Mouse (Mus musculus) kidney, postnatal 4 days (tissue): Measurements from ENCODE around the gene Pygm.

Experiments
- DNase-seq, 2 experiments: peaks; one replicate each; pipeline ENCODE4 v3.0.0; 2021; ENCODE audit warnings: mixed read lengths in 2 of 2

Gene Pygm

GRCm38 (mm10) chr19:6384128-6384527 is at the start of gene Pygm:
TSS of gene Pygm (plus strand) at chr19:6384399.
- DNase-seq = peak; percentile 86 to 91

DNA sequence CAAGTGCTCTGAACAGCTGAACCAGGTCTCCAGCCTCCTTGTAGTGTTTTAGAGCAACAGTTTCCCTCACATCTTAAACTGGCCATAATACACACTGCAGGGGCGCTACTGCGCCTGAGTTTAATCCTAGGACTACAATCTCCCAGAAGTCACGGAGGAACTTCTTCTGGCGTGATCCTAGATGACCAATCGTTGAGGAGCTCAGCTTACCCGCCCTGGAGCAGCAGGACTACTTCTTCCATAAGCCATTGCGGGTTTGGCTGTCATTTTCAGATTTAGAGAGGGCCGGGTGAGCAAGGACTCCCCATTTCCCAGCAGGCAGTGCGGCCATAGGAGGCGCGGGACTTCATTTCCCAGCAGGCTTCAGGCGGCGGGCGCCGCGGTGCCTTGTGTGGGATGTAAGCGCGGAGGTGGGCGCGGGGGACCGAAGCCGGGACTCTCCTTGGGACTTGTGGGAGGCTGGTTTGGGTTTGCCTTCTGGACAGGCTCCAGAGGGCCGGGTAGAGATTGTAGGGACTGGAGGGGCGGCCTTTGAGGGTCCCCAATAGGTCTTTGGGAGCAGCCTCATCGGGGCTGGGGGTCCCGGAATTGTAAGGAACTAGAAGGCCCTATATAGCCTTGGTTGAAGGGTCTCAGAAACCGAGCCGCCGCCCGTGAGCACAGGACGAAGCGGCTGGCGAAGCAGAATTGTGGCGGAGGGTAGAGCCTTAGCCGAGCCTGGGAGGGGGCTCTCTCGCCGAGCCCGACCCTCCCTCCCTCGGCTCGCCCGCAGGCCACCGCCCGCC is 49.3 kb upstream of the Pygm start, which contains the start of gene Men1:
Gene Men1, plus strand, starts transcription at position 307 of the 785 bp plus-strand sequence.
- DNase-seq = peak; percentile 92 to 96

GRCm38 (mm10) chr19:6335458-6335827 is 48.8 kb upstream of the Pygm start:
- peak; percentile 43 to 61 for DNase-seq

DNA sequence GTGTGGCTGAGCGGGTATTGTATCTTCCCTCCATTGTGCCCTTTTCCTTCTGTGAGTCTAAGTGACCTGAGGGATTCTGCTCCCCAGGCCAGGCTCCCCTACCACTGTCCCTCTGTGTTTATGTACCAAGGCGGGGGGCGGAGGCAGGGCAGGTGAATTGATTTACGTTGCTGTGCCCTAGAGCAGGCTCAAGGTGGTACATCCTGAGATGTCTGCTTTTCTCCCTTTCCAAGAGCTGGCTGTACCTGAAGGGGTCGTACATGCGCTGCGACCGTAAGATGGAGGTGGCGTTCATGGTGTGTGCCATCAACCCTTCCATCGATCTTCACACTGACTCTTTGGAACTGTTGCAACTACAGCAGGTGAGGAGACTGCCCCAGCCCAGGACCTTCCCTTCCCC is 47.3 kb upstream of the Pygm start:
- DNase-seq = no peak

DNA sequence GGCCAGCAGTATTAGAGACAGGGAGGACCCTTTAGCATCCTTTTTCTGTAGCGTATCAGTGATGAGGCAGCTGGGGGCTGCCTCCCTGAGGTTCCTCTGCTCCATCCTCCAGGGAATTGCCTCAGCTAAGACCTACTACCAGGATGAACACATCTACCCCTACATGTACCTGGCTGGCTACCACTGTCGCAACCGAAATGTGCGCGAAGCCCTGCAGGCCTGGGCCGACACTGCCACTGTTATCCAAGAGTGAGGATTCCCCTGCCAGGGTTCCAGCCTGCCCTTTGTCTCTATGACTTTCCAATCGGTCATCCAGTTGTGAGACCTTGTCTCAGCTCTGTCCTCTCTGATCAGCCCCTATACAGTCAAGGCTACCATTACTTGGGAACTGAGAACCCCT is 46.0 kb upstream of the Pygm start:
- DNase-seq = no peak

DNA sequence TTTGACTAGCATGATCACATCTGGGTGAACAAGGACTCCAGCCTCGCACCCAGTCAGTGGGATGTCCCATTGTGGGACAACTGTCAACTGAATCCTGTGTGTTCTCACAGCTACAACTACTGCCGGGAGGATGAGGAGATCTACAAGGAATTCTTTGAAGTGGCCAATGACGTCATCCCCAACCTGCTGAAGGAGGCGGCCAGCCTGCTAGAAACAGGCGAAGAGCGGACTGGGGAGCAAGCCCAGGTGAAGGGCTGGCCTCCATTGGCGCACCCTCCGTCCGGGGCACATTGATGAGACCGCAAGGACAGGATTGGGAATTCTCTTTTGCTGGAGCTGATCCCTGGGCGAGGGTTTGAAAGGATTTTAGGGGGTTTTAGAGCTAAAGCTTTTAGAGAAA is 45.5 kb upstream of the Pygm start:
- no peak for DNase-seq

- DNase-seq = no peak
These were observed 45.0 kb upstream of the Pygm start for GRCm38 (mm10) chr19:6339191-6339590.

DNA sequence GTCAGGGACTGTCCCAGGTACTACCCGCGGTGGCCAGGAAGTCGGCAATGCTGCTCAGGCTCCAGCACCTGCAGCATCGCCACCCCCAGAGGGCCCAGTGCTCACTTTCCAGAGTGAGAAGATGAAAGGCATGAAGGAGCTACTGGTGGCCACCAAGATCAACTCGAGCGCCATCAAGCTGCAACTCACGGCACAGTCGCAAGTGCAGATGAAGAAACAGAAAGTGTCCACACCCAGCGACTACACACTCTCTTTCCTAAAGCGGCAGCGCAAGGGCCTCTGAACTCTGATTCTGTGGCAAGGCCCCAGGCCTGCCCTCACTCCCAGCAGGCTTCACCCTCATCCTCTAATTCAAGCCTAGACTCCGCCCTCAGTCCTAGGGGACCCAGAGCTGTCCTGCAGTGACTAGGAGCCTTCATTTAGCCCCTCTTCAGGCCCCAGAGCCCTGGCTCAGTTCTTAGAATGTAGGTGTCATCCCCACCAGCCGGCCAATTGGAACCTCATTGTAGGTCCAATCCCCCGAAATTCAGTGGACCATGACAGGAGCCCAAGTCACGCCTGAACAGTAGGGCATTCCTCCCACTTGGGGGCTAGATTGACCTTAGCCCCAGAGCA is 44.2 kb upstream of the Pygm start:
- DNase-seq = peak; percentile 54 to 73

- DNase-seq = peak; percentile 89 to 94
These were observed 43.4 kb upstream of the Pygm start, which contains the start of gene Map4k2 for GRCm38 (mm10) chr19:6340524-6341452. TSS of gene Map4k2 (plus strand) at chr19:6341135.

GRCm38 (mm10) chr19:6341453-6342077 is 42.6 kb upstream of the Pygm start:
- DNase-seq = no peak

- no peak for DNase-seq
These were observed 41.8 kb upstream of the Pygm start for GRCm38 (mm10) chr19:6342276-6342933.

- DNase-seq = no peak
These were observed 40.9 kb upstream of the Pygm start for GRCm38 (mm10) chr19:6343066-6343925.

- no peak for DNase-seq
These were observed 40.2 kb upstream of the Pygm start for GRCm38 (mm10) chr19:6343996-6344395.

DNA sequence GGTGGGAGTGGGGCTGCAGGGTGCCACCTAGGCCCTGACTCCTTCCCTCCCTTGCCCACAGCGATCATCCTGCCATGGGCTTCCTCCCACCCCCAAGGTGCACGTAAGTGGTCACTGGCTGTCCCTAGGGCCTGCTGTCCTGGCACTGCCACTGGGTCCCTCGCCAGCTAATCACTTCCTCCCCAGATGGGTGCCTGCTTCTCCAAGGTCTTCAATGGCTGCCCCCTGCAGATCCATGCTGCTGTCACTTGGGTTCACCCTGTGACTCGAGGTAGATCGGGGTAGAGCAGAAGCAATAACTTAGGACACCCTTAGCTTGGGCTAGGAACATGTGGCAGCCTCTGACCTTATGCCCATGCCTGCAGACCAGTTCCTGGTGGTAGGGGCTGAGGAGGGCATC is 38.2 kb upstream of the Pygm start:
- DNase-seq = no peak

DNA sequence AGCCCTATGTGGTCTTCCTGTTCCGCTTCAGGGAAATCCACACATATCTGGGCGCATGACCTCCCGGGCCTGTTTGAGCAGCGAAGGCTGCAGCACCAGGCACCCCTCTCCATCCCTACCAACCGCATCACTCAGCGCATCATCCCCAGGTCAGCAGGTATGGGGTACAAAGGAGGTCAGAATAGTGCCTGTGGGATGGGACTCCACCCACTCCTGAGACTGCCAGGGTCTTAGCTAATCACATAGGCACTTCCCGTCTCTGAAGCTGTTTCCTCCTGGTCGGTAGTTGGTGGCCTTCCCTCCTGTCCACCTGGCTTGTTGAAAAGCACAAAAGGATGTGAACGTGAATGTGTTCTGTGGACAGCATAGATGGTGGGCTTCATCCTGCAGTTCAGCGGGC is 37.5 kb upstream of the Pygm start:
- no peak for DNase-seq

GRCm38 (mm10) chr19:6347615-6348014 is 36.6 kb upstream of the Pygm start:
- DNase-seq = no peak

DNA sequence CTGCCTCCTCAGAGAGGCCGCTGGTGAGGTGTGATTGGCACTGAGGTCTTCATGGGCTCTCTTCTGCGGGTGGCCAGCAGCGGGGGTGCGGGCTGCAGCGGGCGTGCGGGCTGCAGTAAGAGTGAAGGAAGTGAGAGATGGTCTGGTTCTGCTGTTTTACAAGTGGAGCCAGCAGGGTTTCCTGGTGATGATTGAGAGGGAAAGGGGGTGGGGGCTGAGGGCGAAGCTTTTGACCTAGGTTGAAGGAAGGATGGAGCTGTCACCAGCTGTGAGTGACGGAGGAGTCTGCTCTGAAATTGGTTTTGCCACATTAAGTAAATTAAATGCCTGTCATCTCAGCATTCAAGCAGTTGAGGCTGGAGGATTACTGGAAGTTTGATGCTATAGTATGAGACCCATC is 35.5 kb upstream of the Pygm start:
- no peak for DNase-seq

- DNase-seq = peak; percentile 63 to 73
These were observed 34.8 kb upstream of the Pygm start for GRCm38 (mm10) chr19:6349215-6349983.

- DNase-seq = no peak
These were observed 32.6 kb upstream of the Pygm start for GRCm38 (mm10) chr19:6351431-6352106.

GRCm38 (mm10) chr19:6352107-6352505 is 32.1 kb upstream of the Pygm start:
- no peak for DNase-seq
